Mouse (Mus musculus): Measurements from ENCODE around the gene Apbb2. TPM values are rescaled to one million over a fixed set of nuclear protein-coding genes. Genes with fewer than 3 reads are reported as not detected.

Gene Apbb2
- polyA plus RNA-seq, 2 experiments, result 15.8 to 45.8 TPM

- H3K4me3 ChIP-seq (replicated peaks; ENCODE audit: low read length), result no peak overlapping the region
- DNase-seq (ENCODE audit: low spot score), result no peak
- no peak overlapping the region for H3K4me2 ChIP-seq (replicated peaks; ENCODE audit: low read depth, low read length, severe bottlenecking)
- no peak overlapping the region for H3K27ac ChIP-seq (replicated peaks; ENCODE audit: low read depth, low read length)
- 95% methylated on average over 4 of the region's 4 CpGs for WGBS
- H3K4me1 ChIP-seq (ENCODE audit: control insufficient read depth, insufficient read depth, low read length), result no peaks in the 10 kb centered on the region
- no peak for TF ChIP-seq POLR2A (IDR thresholded peaks at IDR 0.05; ENCODE audit: borderline replicate concordance, extremely low read depth, insufficient read depth, insufficient read length)
- H3K9ac ChIP-seq (ENCODE audit: low read depth, low read length, severe bottlenecking), result no peak overlapping the region
- no peaks in the 10 kb centered on the region for H3K9me3 ChIP-seq (ENCODE audit: control insufficient read depth, low read length)
- H3K27me3 ChIP-seq (ENCODE audit: control insufficient read depth, insufficient read depth, low read length), result no peaks in the 10 kb centered on the region
- no peak for ATAC-seq (ENCODE audit: low FRiP score, low read depth)
- no peaks in the 10 kb centered on the region for H3K36me3 ChIP-seq (ENCODE audit: control insufficient read depth, insufficient read depth, low read length)
These were observed 183.4 kb downstream of the Apbb2 start for GRCm38 (mm10) chr5:66435158-66435557.

GRCm38 (mm10) chr5:66429076-66429475 is 189.5 kb downstream of the Apbb2 start:
- Histone ChIP-seq H3K36me3 (ENCODE audit: control insufficient read depth, insufficient read depth, low read length) (no peaks in the 10 kb centered on the region), H3K27ac (replicated peaks; ENCODE audit: low read depth, low read length) (no peak overlapping the region), H3K9ac (ENCODE audit: low read depth, low read length, severe bottlenecking) (no peak overlapping the region), H3K4me2 (replicated peaks; ENCODE audit: low read depth, low read length, severe bottlenecking) (no peak overlapping the region), H3K9me3 (ENCODE audit: control insufficient read depth, low read length) (no peaks in the 10 kb centered on the region), H3K27me3 (ENCODE audit: control insufficient read depth, insufficient read depth, low read length) (no peaks in the 10 kb centered on the region), H3K4me3 (replicated peaks; ENCODE audit: low read length) (no peak overlapping the region), H3K4me1 (ENCODE audit: control insufficient read depth, insufficient read depth, low read length) (peaks cover 9% of the 10 kb centered on the region; the same call in 1 of the 2 replicates)
- no peak for DNase-seq (ENCODE audit: low spot score)
- no peak for TF ChIP-seq POLR2A (IDR thresholded peaks at IDR 0.05; ENCODE audit: borderline replicate concordance, extremely low read depth, insufficient read depth, insufficient read length)
- ATAC-seq (ENCODE audit: low FRiP score, low read depth), result no peak
- 70% methylated on average over 2 of the region's 2 CpGs for WGBS

GRCm38 (mm10) chr5:66428071-66428470 is 190.5 kb downstream of the Apbb2 start:
- no peak for DNase-seq (ENCODE audit: low spot score)
- Histone ChIP-seq H3K9ac (ENCODE audit: low read depth, low read length, severe bottlenecking) (no peak overlapping the region), H3K9me3 (ENCODE audit: control insufficient read depth, low read length) (no peaks in the 10 kb centered on the region), H3K27ac (replicated peaks; ENCODE audit: low read depth, low read length) (no peak overlapping the region), H3K4me1 (ENCODE audit: control insufficient read depth, insufficient read depth, low read length) (peaks cover 9% of the 10 kb centered on the region; the same call in 1 of the 2 replicates), H3K4me3 (replicated peaks; ENCODE audit: low read length) (no peak overlapping the region), H3K36me3 (ENCODE audit: control insufficient read depth, insufficient read depth, low read length) (no peaks in the 10 kb centered on the region), H3K4me2 (replicated peaks; ENCODE audit: low read depth, low read length, severe bottlenecking) (no peak overlapping the region), H3K27me3 (ENCODE audit: control insufficient read depth, insufficient read depth, low read length) (no peaks in the 10 kb centered on the region)
- ATAC-seq (ENCODE audit: low FRiP score, low read depth), result no peak
- no peak for TF ChIP-seq POLR2A (IDR thresholded peaks at IDR 0.05; ENCODE audit: borderline replicate concordance, extremely low read depth, insufficient read depth, insufficient read length)

GRCm38 (mm10) chr5:66423909-66424308 is 194.7 kb downstream of the Apbb2 start:
- no peaks in the 10 kb centered on the region for H3K9me3 ChIP-seq (ENCODE audit: control insufficient read depth, low read length)
- DNase-seq (ENCODE audit: low spot score) (peak; percentile 59), ATAC-seq (ENCODE audit: low FRiP score, low read depth) (no peak)
- 73% methylated on average over 4 of the region's 4 CpGs for WGBS
- no peak overlapping the region for H3K27ac ChIP-seq (replicated peaks; ENCODE audit: low read depth, low read length)
- H3K4me1 ChIP-seq (ENCODE audit: control insufficient read depth, insufficient read depth, low read length), result peaks cover 9% of the 10 kb centered on the region; the same call in 1 of the 2 replicates
- no peak overlapping the region for H3K9ac ChIP-seq (ENCODE audit: low read depth, low read length, severe bottlenecking)
- H3K36me3 ChIP-seq (ENCODE audit: control insufficient read depth, insufficient read depth, low read length), result no peaks in the 10 kb centered on the region
- H3K27me3 ChIP-seq (ENCODE audit: control insufficient read depth, insufficient read depth, low read length), result no peaks in the 10 kb centered on the region
- H3K4me3 ChIP-seq (replicated peaks; ENCODE audit: low read length), result no peak overlapping the region
- H3K4me2 ChIP-seq (replicated peaks; ENCODE audit: low read depth, low read length, severe bottlenecking), result no peak overlapping the region
- TF ChIP-seq POLR2A (IDR thresholded peaks at IDR 0.05; ENCODE audit: borderline replicate concordance, extremely low read depth, insufficient read depth, insufficient read length), result no peak

- H3K36me3 ChIP-seq (ENCODE audit: control insufficient read depth, insufficient read depth, low read length), result no peaks in the 10 kb centered on the region
- no peak overlapping the region for H3K27ac ChIP-seq (replicated peaks; ENCODE audit: low read depth, low read length)
- no peak overlapping the region for H3K4me3 ChIP-seq (replicated peaks; ENCODE audit: low read length)
- H3K4me1 ChIP-seq (ENCODE audit: control insufficient read depth, insufficient read depth, low read length), result peaks cover 9% of the 10 kb centered on the region; the same call in 1 of the 2 replicates
- TF ChIP-seq POLR2A (IDR thresholded peaks at IDR 0.05; ENCODE audit: borderline replicate concordance, extremely low read depth, insufficient read depth, insufficient read length), result no peak
- no peak for DNase-seq (ENCODE audit: low spot score)
- no peaks in the 10 kb centered on the region for H3K9me3 ChIP-seq (ENCODE audit: control insufficient read depth, low read length)
- no peak overlapping the region for H3K9ac ChIP-seq (ENCODE audit: low read depth, low read length, severe bottlenecking)
- no peak overlapping the region for H3K4me2 ChIP-seq (replicated peaks; ENCODE audit: low read depth, low read length, severe bottlenecking)
- no peak for ATAC-seq (ENCODE audit: low FRiP score, low read depth)
- H3K27me3 ChIP-seq (ENCODE audit: control insufficient read depth, insufficient read depth, low read length), result no peaks in the 10 kb centered on the region
- 90% methylated on average over 4 of the region's 4 CpGs for WGBS
These were observed 195.1 kb downstream of the Apbb2 start for GRCm38 (mm10) chr5:66423466-66423865.

- Histone ChIP-seq H3K27ac (replicated peaks; ENCODE audit: low read depth, low read length) (no peak overlapping the region), H3K27me3 (ENCODE audit: control insufficient read depth, insufficient read depth, low read length) (no peaks in the 10 kb centered on the region), H3K9me3 (ENCODE audit: control insufficient read depth, low read length) (no peaks in the 10 kb centered on the region), H3K4me2 (replicated peaks; ENCODE audit: low read depth, low read length, severe bottlenecking) (no peak overlapping the region), H3K4me1 (ENCODE audit: control insufficient read depth, insufficient read depth, low read length) (0 out of 2 replicates have a peak, but pooled peaks cover under 1% of the 10 kb centered on the region), H3K4me3 (replicated peaks; ENCODE audit: low read length) (no peak overlapping the region), H3K9ac (ENCODE audit: low read depth, low read length, severe bottlenecking) (no peak overlapping the region), H3K36me3 (ENCODE audit: control insufficient read depth, insufficient read depth, low read length) (no peaks in the 10 kb centered on the region)
- ATAC-seq (ENCODE audit: low FRiP score, low read depth) (no peak), DNase-seq (ENCODE audit: low spot score) (no peak)
- TF ChIP-seq POLR2A (IDR thresholded peaks at IDR 0.05; ENCODE audit: borderline replicate concordance, extremely low read depth, insufficient read depth, insufficient read length), result no peak
- WGBS, result 82% methylated on average over 4 of the region's 4 CpGs
These were observed 196.6 kb downstream of the Apbb2 start for GRCm38 (mm10) chr5:66421954-66422353.
